Mouse (Mus musculus): Measurements from ENCODE around the gene Plekhh2. TPM values are rescaled to one million over a fixed set of nuclear protein-coding genes. Genes with fewer than 3 reads are reported as not detected.

Gene Plekhh2
- polyA plus RNA-seq, 1 experiment from 2014 or later, result 12.7 TPM

GRCm38 (mm10) chr17:84584107-84584506 lies 72.4 kb downstream of the Plekhh2 start:
- Histone ChIP-seq H3K9me3 (ENCODE audit: control insufficient read depth, low read length) (no peaks in the 10 kb centered on the region), H3K27me3 (replicated peaks; ENCODE audit: control insufficient read depth, insufficient read depth, low read length) (no peaks in the 10 kb centered on the region), H3K36me3 (ENCODE audit: control insufficient read depth, insufficient read depth, low read length) (peaks cover 8% of the 10 kb centered on the region), H3K4me3 (ENCODE audit: low read depth, low read length) (no peak overlapping the region), H3K9ac (ENCODE audit: low read length) (no peak overlapping the region), H3K4me1 (replicated peaks; ENCODE audit: control insufficient read depth, insufficient read depth, low read length) (no peaks in the 10 kb centered on the region; the same call in 1 of the 2 replicates), H3K4me2 (ENCODE audit: low read length) (no peak overlapping the region), H3K27ac (ENCODE audit: low read depth) (no peak overlapping the region)
- DNase-seq (ENCODE audit: low spot score) (peak; percentile 35), ATAC-seq (replicated peaks; ENCODE audit: low FRiP score, low TSS enrichment, low read depth) (no peak)
- WGBS, result 80% methylated on average over 9 of the region's 9 CpGs

DNA sequence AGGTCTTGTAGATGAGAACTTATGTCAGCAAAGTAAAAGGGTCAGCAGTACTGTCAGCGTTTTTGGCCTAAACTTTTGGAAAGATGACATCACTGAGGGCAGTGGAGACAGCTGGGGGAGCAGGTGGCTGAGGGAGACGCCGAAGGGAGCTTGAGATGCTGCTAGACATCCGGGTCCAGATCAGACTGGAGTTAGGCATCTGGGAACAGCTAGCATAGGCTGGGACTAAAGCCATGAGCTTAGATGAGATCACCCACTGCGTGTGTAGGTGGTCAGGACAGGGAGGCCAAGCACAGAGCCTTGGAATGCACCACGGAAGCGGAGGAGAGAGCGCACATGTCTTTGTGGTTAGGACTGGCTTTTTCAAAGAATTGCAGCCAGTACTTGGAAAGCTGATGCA lies 73.4 kb downstream of the Plekhh2 start:
- Histone ChIP-seq H3K4me3 (ENCODE audit: low read depth, low read length) (no peak overlapping the region), H3K27me3 (replicated peaks; ENCODE audit: control insufficient read depth, insufficient read depth, low read length) (no peaks in the 10 kb centered on the region), H3K27ac (ENCODE audit: low read depth) (no peak overlapping the region), H3K4me2 (ENCODE audit: low read length) (no peak overlapping the region), H3K36me3 (ENCODE audit: control insufficient read depth, insufficient read depth, low read length) (peaks cover 17% of the 10 kb centered on the region), H3K9ac (ENCODE audit: low read length) (no peak overlapping the region), H3K4me1 (replicated peaks; ENCODE audit: control insufficient read depth, insufficient read depth, low read length) (no peaks in the 10 kb centered on the region; the same call in 1 of the 2 replicates), H3K9me3 (ENCODE audit: control insufficient read depth, low read length) (no peaks in the 10 kb centered on the region)
- peak; percentile 49 for DNase-seq (ENCODE audit: low spot score)
- 69% methylated on average over 8 of the region's 8 CpGs for WGBS
- ATAC-seq (replicated peaks; ENCODE audit: low FRiP score, low TSS enrichment, low read depth), result no peak

- H3K4me2 ChIP-seq (ENCODE audit: low read length), result no peak overlapping the region
- no peaks in the 10 kb centered on the region for H3K9me3 ChIP-seq (ENCODE audit: control insufficient read depth, low read length)
- H3K9ac ChIP-seq (ENCODE audit: low read length), result no peak overlapping the region
- no peaks in the 10 kb centered on the region for H3K4me1 ChIP-seq (replicated peaks; ENCODE audit: control insufficient read depth, insufficient read depth, low read length)
- no peak for ATAC-seq (replicated peaks; ENCODE audit: low FRiP score, low TSS enrichment, low read depth)
- peaks cover 44% of the 10 kb centered on the region for H3K36me3 ChIP-seq (ENCODE audit: control insufficient read depth, insufficient read depth, low read length)
- H3K27me3 ChIP-seq (replicated peaks; ENCODE audit: control insufficient read depth, insufficient read depth, low read length), result no peaks in the 10 kb centered on the region
- no peak overlapping the region for H3K4me3 ChIP-seq (ENCODE audit: low read depth, low read length)
- DNase-seq (ENCODE audit: low spot score), result peak; percentile 36
- no peak overlapping the region for H3K27ac ChIP-seq (ENCODE audit: low read depth)
- 91% methylated on average over 7 of the region's 7 CpGs for WGBS
Observed at GRCm38 (mm10) chr17:84590065-84590464, 78.4 kb downstream of the Plekhh2 start.

DNA sequence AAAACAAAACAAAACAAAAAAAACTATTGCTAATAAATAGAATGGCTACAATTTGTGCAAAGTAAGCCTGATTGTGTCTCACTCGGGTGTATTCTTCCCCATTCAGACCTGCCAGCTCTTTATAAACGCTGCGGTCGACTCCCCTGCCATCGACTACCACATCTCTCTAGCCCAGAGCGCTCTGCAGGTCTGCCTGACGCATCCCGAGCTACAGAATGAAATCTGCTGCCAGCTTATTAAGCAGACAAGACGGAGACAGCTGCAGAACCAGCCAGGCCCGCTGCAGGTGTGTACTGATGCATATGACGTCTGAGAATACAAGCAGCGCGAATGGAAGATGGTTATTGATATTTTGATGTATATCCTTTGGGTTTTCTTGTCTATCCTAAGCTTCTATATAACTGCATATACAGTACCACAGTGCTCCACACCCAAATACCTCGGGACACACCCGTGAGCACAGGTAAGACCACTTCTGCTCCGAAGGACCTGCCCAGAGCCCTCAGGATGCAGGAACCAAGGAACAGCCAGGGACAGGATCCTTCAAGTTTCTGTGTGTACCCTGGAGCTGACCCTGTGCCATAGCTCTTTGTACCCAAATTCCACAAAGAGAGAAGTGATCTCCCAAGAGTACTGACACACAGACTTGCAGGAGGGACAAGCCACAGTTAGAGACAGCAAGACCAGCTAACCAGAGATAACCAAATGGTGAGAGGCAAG lies 79.9 kb downstream of the Plekhh2 start:
- no peak overlapping the region for H3K4me2 ChIP-seq (ENCODE audit: low read length)
- 91% methylated on average over 16 of the region's 16 CpGs for WGBS

DNA sequence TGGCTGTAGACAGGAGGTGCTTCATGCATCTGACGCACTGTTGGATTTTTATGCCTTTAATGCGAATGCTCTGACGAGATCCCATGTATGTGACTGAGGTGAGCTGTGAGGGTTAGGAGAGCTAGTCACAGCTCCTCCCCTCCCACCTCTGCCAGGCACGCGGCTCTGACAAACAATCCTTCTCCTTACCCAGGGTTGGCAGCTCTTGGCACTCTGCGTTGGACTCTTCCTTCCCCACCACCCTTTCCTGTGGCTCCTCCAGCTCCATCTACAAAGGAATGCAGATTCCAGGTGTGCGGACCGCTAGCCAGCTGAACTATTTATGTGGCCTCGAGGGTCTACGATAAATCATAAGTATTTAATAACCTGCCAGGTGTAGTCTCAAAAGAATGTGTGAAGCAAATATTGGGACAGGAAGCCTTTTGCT lies 84.3 kb downstream of the Plekhh2 start:
- Histone ChIP-seq H3K36me3 (ENCODE audit: control insufficient read depth, insufficient read depth, low read length) (peaks cover 42% of the 10 kb centered on the region), H3K9me3 (ENCODE audit: control insufficient read depth, low read length) (no peaks in the 10 kb centered on the region), H3K4me2 (ENCODE audit: low read length) (no peak overlapping the region), H3K4me1 (replicated peaks; ENCODE audit: control insufficient read depth, insufficient read depth, low read length) (peaks cover 4% of the 10 kb centered on the region; the same call in 1 of the 2 replicates), H3K9ac (ENCODE audit: low read length) (no peak overlapping the region), H3K4me3 (ENCODE audit: low read depth, low read length) (no peak overlapping the region), H3K27ac (ENCODE audit: low read depth) (no peak overlapping the region), H3K27me3 (replicated peaks; ENCODE audit: control insufficient read depth, insufficient read depth, low read length) (no peaks in the 10 kb centered on the region)
- DNase-seq (ENCODE audit: low spot score) (no peak), ATAC-seq (replicated peaks; ENCODE audit: low FRiP score, low TSS enrichment, low read depth) (no peak)
- 37% methylated on average over 10 of the region's 10 CpGs for WGBS

More for the DNA sequence above, 79.9 kb downstream of the Plekhh2 start:
- Histone ChIP-seq H3K36me3 (ENCODE audit: control insufficient read depth, insufficient read depth, low read length) (peaks cover 44% of the 10 kb centered on the region), H3K27ac (ENCODE audit: low read depth) (no peak overlapping the region), H3K4me3 (ENCODE audit: low read depth, low read length) (no peak overlapping the region), H3K9me3 (ENCODE audit: control insufficient read depth, low read length) (no peaks in the 10 kb centered on the region), H3K27me3 (replicated peaks; ENCODE audit: control insufficient read depth, insufficient read depth, low read length) (no peaks in the 10 kb centered on the region), H3K4me1 (replicated peaks; ENCODE audit: control insufficient read depth, insufficient read depth, low read length) (peaks cover 4% of the 10 kb centered on the region; the same call in 1 of the 2 replicates), H3K9ac (ENCODE audit: low read length) (no peak overlapping the region)
- ATAC-seq (replicated peaks; ENCODE audit: low FRiP score, low TSS enrichment, low read depth) (no peak), DNase-seq (ENCODE audit: low spot score) (no peak)

GRCm38 (mm10) chr17:84596501-84596900 lies 84.8 kb downstream of the Plekhh2 start:
- no peak overlapping the region for H3K4me2 ChIP-seq (ENCODE audit: low read length)
- H3K27me3 ChIP-seq (replicated peaks; ENCODE audit: control insufficient read depth, insufficient read depth, low read length), result no peaks in the 10 kb centered on the region
- peaks cover 40% of the 10 kb centered on the region for H3K36me3 ChIP-seq (ENCODE audit: control insufficient read depth, insufficient read depth, low read length)
- DNase-seq (ENCODE audit: low spot score) (no peak), ATAC-seq (replicated peaks; ENCODE audit: low FRiP score, low TSS enrichment, low read depth) (no peak)
- no peak overlapping the region for H3K9ac ChIP-seq (ENCODE audit: low read length)
- 62% methylated on average over 7 of the region's 7 CpGs for WGBS
- H3K4me1 ChIP-seq (replicated peaks; ENCODE audit: control insufficient read depth, insufficient read depth, low read length), result peaks cover 4% of the 10 kb centered on the region; the same call in 1 of the 2 replicates
- no peak overlapping the region for H3K27ac ChIP-seq (ENCODE audit: low read depth)
- no peak overlapping the region for H3K4me3 ChIP-seq (ENCODE audit: low read depth, low read length)
- H3K9me3 ChIP-seq (ENCODE audit: control insufficient read depth, low read length), result no peaks in the 10 kb centered on the region

DNA sequence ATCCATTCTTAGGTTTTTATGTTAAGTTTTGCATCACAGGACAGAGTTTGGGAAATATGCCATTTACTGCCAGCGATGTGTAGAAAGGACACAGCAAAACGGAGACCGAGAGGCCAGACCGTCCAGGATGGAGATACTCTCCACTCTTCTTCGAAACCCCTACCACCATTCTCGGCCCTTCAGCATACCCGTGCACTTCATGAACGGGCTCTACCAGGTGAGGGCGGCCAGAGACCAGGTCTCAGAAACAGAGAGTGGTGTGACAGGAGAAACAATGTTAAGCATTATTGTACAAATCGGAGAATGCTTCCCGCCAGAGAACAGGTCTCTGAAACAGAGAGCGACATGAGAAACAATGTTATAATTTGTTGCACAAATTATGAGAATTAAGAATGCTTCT lies 86.2 kb downstream of the Plekhh2 start:
- Histone ChIP-seq H3K9me3 (ENCODE audit: control insufficient read depth, low read length) (no peaks in the 10 kb centered on the region), H3K27me3 (replicated peaks; ENCODE audit: control insufficient read depth, insufficient read depth, low read length) (no peaks in the 10 kb centered on the region), H3K4me3 (ENCODE audit: low read depth, low read length) (no peak overlapping the region), H3K36me3 (ENCODE audit: control insufficient read depth, insufficient read depth, low read length) (peaks cover 41% of the 10 kb centered on the region), H3K27ac (ENCODE audit: low read depth) (no peak overlapping the region), H3K4me1 (replicated peaks; ENCODE audit: control insufficient read depth, insufficient read depth, low read length) (peaks cover 4% of the 10 kb centered on the region; the same call in 1 of the 2 replicates), H3K4me2 (ENCODE audit: low read length) (no peak overlapping the region), H3K9ac (ENCODE audit: low read length) (no peak overlapping the region)
- ATAC-seq (replicated peaks; ENCODE audit: low FRiP score, low TSS enrichment, low read depth), result no peak
- peak; percentile 16 for DNase-seq (ENCODE audit: low spot score)
- 87% methylated on average over 12 of the region's 12 CpGs for WGBS

- Histone ChIP-seq H3K4me1 (replicated peaks; ENCODE audit: control insufficient read depth, insufficient read depth, low read length) (peaks cover 4% of the 10 kb centered on the region; the same call in 1 of the 2 replicates), H3K9ac (ENCODE audit: low read length) (no peak overlapping the region), H3K4me3 (ENCODE audit: low read depth, low read length) (no peak overlapping the region), H3K27ac (ENCODE audit: low read depth) (no peak overlapping the region), H3K9me3 (ENCODE audit: control insufficient read depth, low read length) (no peaks in the 10 kb centered on the region), H3K4me2 (ENCODE audit: low read length) (no peak overlapping the region), H3K36me3 (ENCODE audit: control insufficient read depth, insufficient read depth, low read length) (peaks cover 41% of the 10 kb centered on the region), H3K27me3 (replicated peaks; ENCODE audit: control insufficient read depth, insufficient read depth, low read length) (no peaks in the 10 kb centered on the region)
- WGBS, result 94% methylated on average over 7 of the region's 7 CpGs
- DNase-seq (ENCODE audit: low spot score) (no peak), ATAC-seq (replicated peaks; ENCODE audit: low FRiP score, low TSS enrichment, low read depth) (no peak)
Observed at GRCm38 (mm10) chr17:84598928-84599327, 87.2 kb downstream of the Plekhh2 start.
